Mouse (Mus musculus) gastrocnemius, postnatal 14 days (tissue): Measurements from ENCODE around the gene Fgf6. TPM values are rescaled to one million over a fixed set of nuclear protein-coding genes. Genes with fewer than 3 reads are reported as not detected.

Experiments
- DNase-seq: peaks from one replicate; pipeline ENCODE4 v3.0.0; 2021; ENCODE audit warnings: mixed read lengths
- intact Hi-C: fragments of 180-260 bp; cut with DNase I; formaldehyde crosslinking; loops from one replicate; pipeline ENCODE4 v1.15.1; 2025; ENCODE audit warnings: low total_unique reads
- total RNA-seq, 2 experiments: library from RNA; stranded (reverse); gene quantifications; 2 replicates each; pipeline ENCODE4 v1.2.3; 2021

The Fgf6 gene
- total RNA-seq, 2 experiments from 2014 or later = 4.5 to 5.6 TPM

DNA sequence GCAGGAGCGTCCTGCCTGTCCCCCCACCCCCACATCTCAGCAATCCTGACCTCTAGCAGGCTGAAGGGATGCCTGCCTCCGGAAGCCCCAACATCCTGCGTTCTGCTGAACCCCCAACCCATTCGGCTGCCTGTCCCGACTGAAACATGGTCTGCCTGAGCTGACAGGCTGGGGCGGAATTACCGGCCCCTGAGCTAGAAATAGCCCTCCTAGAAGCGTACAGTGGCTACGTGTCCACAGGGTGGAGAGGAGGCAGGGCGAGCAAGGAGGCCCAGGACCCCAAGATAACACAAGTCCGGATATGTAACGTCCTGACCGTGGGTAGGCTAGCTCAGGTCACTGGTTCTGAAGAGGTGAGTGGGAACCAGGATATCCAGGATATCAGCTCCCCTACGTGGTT, 49.4 kb downstream of the Fgf6 start:
- intact Hi-C loops = no loop called here
- no peak for DNase-seq

DNA sequence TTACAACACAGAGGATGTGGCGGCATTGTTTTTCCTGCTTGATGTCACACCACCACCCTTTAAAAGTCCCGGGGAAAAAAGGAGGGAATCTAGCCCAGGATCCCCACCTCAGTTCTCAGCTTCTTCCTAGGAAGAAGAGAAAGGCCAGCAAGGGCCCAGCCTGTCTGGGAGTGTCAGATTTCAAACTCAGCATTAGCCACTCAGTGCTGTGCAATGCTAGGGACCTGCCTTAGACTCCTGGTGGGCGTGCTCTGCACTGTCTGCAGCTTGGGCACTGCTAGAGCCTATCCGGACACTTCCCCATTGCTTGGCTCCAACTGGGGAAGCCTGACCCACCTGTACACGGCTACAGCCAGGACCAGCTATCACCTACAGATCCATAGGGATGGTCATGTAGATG, 57.4 kb downstream of the Fgf6 start, which contains the start of gene Fgf23:
TSS of gene Fgf23 (plus strand) at position 86 of the 400 bp plus-strand sequence.
- DNase-seq = no peak
- intact Hi-C loops = no loop called here

Other genes with a start within 250 kb of the Fgf6 start
- 100 to 1,000 TPM; 273 to 335 TPM for gene Ndufa9, start 166.4 kb upstream of the Fgf6 start, total RNA-seq
- gene Akap3, start 162.5 kb upstream of the Fgf6 start, total RNA-seq = not detected
- gene Dyrk4, start 93.7 kb upstream of the Fgf6 start, total RNA-seq = not detected
- gene Rad51ap1, start 76.0 kb upstream of the Fgf6 start, total RNA-seq = 1 to 10 TPM; 3.0 to 3.6 TPM
- gene D6Wsu163e, start 75.6 kb upstream of the Fgf6 start, total RNA-seq = 1 to 10 TPM; 8.6 to 9.3 TPM
- not detected for gene Fgf23, start 57.3 kb downstream of the Fgf6 start, total RNA-seq
- gene Tigar, start 94.0 kb downstream of the Fgf6 start, total RNA-seq = 10 to 100 TPM; 16.4 to 18.9 TPM
- gene Ccnd2, start 136.6 kb downstream of the Fgf6 start, total RNA-seq = 10 to 100 TPM; 17.6 to 31.6 TPM